Comparison of ENCODE assay signal across 8 mouse cellular contexts in the genomic region with DNA sequence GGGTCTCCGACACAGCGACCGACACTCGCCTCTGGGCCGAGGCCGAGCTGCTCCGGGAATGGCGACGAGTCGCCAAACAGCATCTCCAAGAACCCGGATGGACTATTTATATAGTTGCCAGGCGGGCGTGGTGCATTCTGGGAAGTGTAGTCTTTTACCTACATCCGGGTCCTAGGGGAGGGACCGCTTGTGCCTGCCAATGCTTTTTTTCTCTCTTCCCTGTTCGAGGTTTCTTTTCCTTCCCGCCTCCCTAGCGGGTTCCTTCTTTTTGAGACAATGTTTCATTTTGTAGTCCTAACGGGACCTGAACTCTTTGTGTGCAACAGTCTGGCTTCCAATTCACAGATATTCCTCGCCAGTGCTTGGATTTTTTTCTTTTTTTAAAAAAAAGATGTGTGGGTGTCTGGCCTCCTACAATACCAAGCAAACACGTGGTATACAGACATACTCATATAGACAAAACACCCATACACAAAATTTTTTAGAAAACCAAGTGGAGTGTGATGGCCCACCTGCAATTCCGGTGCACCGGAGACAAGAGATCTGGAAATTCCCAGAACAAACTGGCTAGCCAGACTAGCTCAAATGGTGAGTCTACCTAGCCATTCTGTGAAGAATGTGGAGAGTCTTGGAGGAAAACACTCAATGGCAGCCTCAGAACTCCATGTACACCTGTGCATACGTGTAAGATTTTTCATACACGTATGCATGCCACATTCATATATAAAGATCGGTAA. TPM values are rescaled to one million over a fixed set of nuclear protein-coding genes. Genes with fewer than 3 reads are reported as not detected.
DNase-seq lines count a peak whose midpoint lies in the region; ATAC-seq and TF ChIP-seq lines count a peak whose summit lies in the region.

A gene (minus strand): TSS at position 87 of the 737 bp plus-strand sequence.

- H3K4me3 ChIP-seq in C2C12 (ENCODE audit: insufficient read depth, poor library complexity, severe bottlenecking), result peak within 1 kb of the TSS; percentile 86
- peak within 1 kb of the TSS; percentile 99 for H3K4me3 ChIP-seq in erythroblast, embryonic 14.5 days (replicated peaks)
- peak within 1 kb of the TSS; percentile 95 for H3K4me3 ChIP-seq in heart, embryonic 12.5 days
- H3K4me3 ChIP-seq in kidney, postnatal 0 days (replicated peaks; ENCODE audit: low read depth, low read length), result peak within 1 kb of the TSS; percentile 99
- H3K4me3 ChIP-seq in liver, embryonic 11.5 days (ENCODE audit: low read depth, low read length), result peak within 1 kb of the TSS; percentile 98
- H3K4me3 ChIP-seq in stomach, embryonic 14.5 days (ENCODE audit: low read depth, low read length), result peak within 1 kb of the TSS; percentile 100

- H3K79me3 ChIP-seq in C2C12 (ENCODE audit: low read depth), result peaks cover 44% of the 10 kb centered on the region

- peaks cover 61% of the 10 kb centered on the region for H3K4me1 ChIP-seq in erythroblast, embryonic 14.5 days (ENCODE audit: control insufficient read depth)
- H3K4me1 ChIP-seq in heart, embryonic 12.5 days (replicated peaks), result peaks cover 43% of the 10 kb centered on the region
- H3K4me1 ChIP-seq in kidney, postnatal 0 days (replicated peaks; ENCODE audit: insufficient read depth, low read length), result peaks cover 15% of the 10 kb centered on the region
- peaks cover 42% of the 10 kb centered on the region for H3K4me1 ChIP-seq in liver, embryonic 11.5 days (replicated peaks; ENCODE audit: control insufficient read depth, insufficient read depth, low read length)
- peaks cover 31% of the 10 kb centered on the region for H3K4me1 ChIP-seq in stomach, embryonic 14.5 days (ENCODE audit: control insufficient read depth, insufficient read depth, low read length)

- peak within 1 kb of the TSS; percentile 78 for H3K4me2 ChIP-seq in heart, embryonic 12.5 days
- H3K4me2 ChIP-seq in kidney, postnatal 0 days (ENCODE audit: low read length), result peak within 1 kb of the TSS; percentile 80
- peak within 1 kb of the TSS; percentile 88 for H3K4me2 ChIP-seq in liver, embryonic 11.5 days
- H3K4me2 ChIP-seq in stomach, embryonic 14.5 days (replicated peaks; ENCODE audit: low read depth, low read length), result peak within 1 kb of the TSS; percentile 88

- TF ChIP-seq POLR2A in brain, embryonic 14.5 days (IDR thresholded peaks at IDR 0.05; ENCODE audit: borderline replicate concordance, extremely low read depth, insufficient read depth, insufficient read length, poor library complexity, severe bottlenecking), result peak; percentile 96; the same call in 1 of the 2 replicates

- peaks cover 47% of the 10 kb centered on the region for H3K79me2 ChIP-seq in C2C12 (ENCODE audit: control insufficient read depth, insufficient read depth)

- peak within 1 kb of the TSS; percentile 98 for H3K9ac ChIP-seq in heart, embryonic 12.5 days
- H3K9ac ChIP-seq in kidney, postnatal 0 days (ENCODE audit: low read depth, low read length), result peak within 1 kb of the TSS; percentile 99
- peak within 1 kb of the TSS; percentile 96 for H3K9ac ChIP-seq in liver, embryonic 11.5 days (ENCODE audit: low read depth, low read length)
- peak within 1 kb of the TSS; percentile 95 for H3K9ac ChIP-seq in stomach, embryonic 14.5 days (replicated peaks; ENCODE audit: low read depth, low read length)

- no peaks in the 10 kb centered on the region for H3K27me3 ChIP-seq in C2C12 (ENCODE audit: control insufficient read depth, insufficient read depth, insufficient read length)
- no peaks in the 10 kb centered on the region for H3K27me3 ChIP-seq in erythroblast, embryonic 14.5 days (ENCODE audit: control insufficient read depth)
- H3K27me3 ChIP-seq in heart, embryonic 12.5 days (replicated peaks), result no peaks in the 10 kb centered on the region
- H3K27me3 ChIP-seq in kidney, postnatal 0 days (ENCODE audit: insufficient read depth, low read length), result no peaks in the 10 kb centered on the region
- H3K27me3 ChIP-seq in liver, embryonic 11.5 days (replicated peaks; ENCODE audit: control insufficient read depth, insufficient read depth, low read length), result no peaks in the 10 kb centered on the region
- H3K27me3 ChIP-seq in stomach, embryonic 14.5 days (ENCODE audit: control insufficient read depth, insufficient read depth, low read length), result no peaks in the 10 kb centered on the region

- peaks cover 4% of the 10 kb centered on the region for H3K9me3 ChIP-seq in erythroblast, embryonic 14.5 days (ENCODE audit: control insufficient read depth, low read length)
- H3K9me3 ChIP-seq in heart, embryonic 12.5 days (replicated peaks), result 0 out of 2 replicates have a peak, but pooled peaks cover 3% of the 10 kb centered on the region
- H3K9me3 ChIP-seq in kidney, postnatal 0 days (replicated peaks; ENCODE audit: low read length), result no peaks in the 10 kb centered on the region
- no peaks in the 10 kb centered on the region for H3K9me3 ChIP-seq in liver, embryonic 11.5 days (ENCODE audit: control insufficient read depth, low read length)
- no peaks in the 10 kb centered on the region for H3K9me3 ChIP-seq in stomach, embryonic 14.5 days (ENCODE audit: control insufficient read depth, low read depth, low read length)

- peak; percentile 97 for DNase-seq in brain, embryonic 14.5 days (ENCODE audit: low read depth)
- peak; percentile 98 for DNase-seq in kidney, postnatal 0 days (ENCODE audit: low spot score)
- DNase-seq in liver, embryonic 11.5 days (ENCODE audit: low spot score), result peak; percentile 99
- DNase-seq in naive thymus-derived CD4-positive, alpha-beta T cell, adult 2 months (ENCODE audit: low read depth), result peak; percentile 97

- TF ChIP-seq CTCF in C2C12 (IDR thresholded peaks at IDR 0.05; ENCODE audit: control insufficient read depth, insufficient read depth, insufficient read length), result no peak
- TF ChIP-seq CTCF in brain, embryonic 14.5 days (IDR thresholded peaks at IDR 0.05; ENCODE audit: borderline replicate concordance, extremely low read depth, insufficient read depth, insufficient read length), result no peak
- no peak for TF ChIP-seq CTCF in kidney, postnatal 0 days (IDR thresholded peaks at IDR 0.05; ENCODE audit: low read depth)

- H3K27ac ChIP-seq in heart, embryonic 12.5 days (ENCODE audit: poor library complexity, severe bottlenecking), result peak within 1 kb of the TSS; percentile 80
- peak within 1 kb of the TSS; percentile 87 for H3K27ac ChIP-seq in kidney, postnatal 0 days
- H3K27ac ChIP-seq in liver, embryonic 11.5 days (ENCODE audit: low read depth, low read length), result peak within 1 kb of the TSS; percentile 70
- H3K27ac ChIP-seq in stomach, embryonic 14.5 days (ENCODE audit: low read length), result peak within 1 kb of the TSS; percentile 78

- ATAC-seq in heart, embryonic 12.5 days (ENCODE audit: insufficient number of reproducible peaks, low FRiP score), result peak; percentile 89
- ATAC-seq in kidney, postnatal 0 days (replicated peaks; ENCODE audit: low FRiP score, low read depth), result peak; percentile 90
- ATAC-seq in liver, embryonic 11.5 days (replicated peaks; ENCODE audit: low FRiP score), result peak; percentile 88
- ATAC-seq in stomach, embryonic 14.5 days (ENCODE audit: insufficient number of reproducible peaks, insufficient read depth, low FRiP score, low read depth), result peak; percentile 91

- peaks cover 22% of the 10 kb centered on the region for H3K36me3 ChIP-seq in C2C12 (ENCODE audit: control insufficient read depth, insufficient read depth)
- H3K36me3 ChIP-seq in erythroblast, embryonic 14.5 days (ENCODE audit: control insufficient read depth), result peaks cover 44% of the 10 kb centered on the region
- H3K36me3 ChIP-seq in heart, embryonic 12.5 days, result peaks cover 13% of the 10 kb centered on the region; the same call in 1 of the 2 replicates
- no peaks in the 10 kb centered on the region for H3K36me3 ChIP-seq in kidney, postnatal 0 days (ENCODE audit: insufficient read depth, low read length)
- H3K36me3 ChIP-seq in liver, embryonic 11.5 days (ENCODE audit: control insufficient read depth, insufficient read depth, low read length), result peaks cover 7% of the 10 kb centered on the region; the same call in 1 of the 2 replicates
- H3K36me3 ChIP-seq in stomach, embryonic 14.5 days (ENCODE audit: control insufficient read depth, insufficient read depth, low read length), result no peaks in the 10 kb centered on the region; the same call in 1 of the 2 replicates

- peak within 1 kb of the TSS; percentile 91 for H3ac ChIP-seq in C2C12 (ENCODE audit: control insufficient read depth, insufficient read length, low read depth)

- WGBS in heart, embryonic 12.5 days, result 13% methylated on average over 26 of the region's 26 CpGs
- 12% methylated on average over 26 of the region's 26 CpGs for WGBS in kidney, postnatal 0 days
- 12% methylated on average over 26 of the region's 26 CpGs for WGBS in liver, embryonic 11.5 days
- WGBS in stomach, embryonic 14.5 days, result 12% methylated on average over 26 of the region's 26 CpGs

TF ChIP-seq in C2C12, 6 proteins besides CTCF, POLR2A, EP300 and RAD21:
- TF ChIP-seq USF1 (IDR thresholded peaks at IDR 0.05; ENCODE audit: low read depth) (no peak), MYOG (IDR thresholded peaks at IDR 0.05; ENCODE audit: control insufficient read depth, extremely low read depth, insufficient read length) (no peak), MYOD1 (IDR thresholded peaks at IDR 0.05; ENCODE audit: control insufficient read depth, insufficient read length, low read depth) (no peak), MAX (IDR thresholded peaks at IDR 0.05) (no peak), CEBPB (IDR thresholded peaks at IDR 0.05; ENCODE audit: low read depth) (no peak), FOSL1 (IDR thresholded peaks at IDR 0.05; ENCODE audit: insufficient read depth, low read length, poor library complexity, severe bottlenecking) (no peak)

RNA-seq across cellular contexts. Expression of the gene that starts here (rescaled TPM):
- polyA plus RNA-seq in C2C12 (2012; fragmentation: generic; extraction: Trizol), result 194 TPM
- 200 and 220 TPM in 2 replicates for polyA plus RNA-seq in brain, embryonic 14.5 days (2012; rRNA removed)
- polyA plus RNA-seq in erythroblast, embryonic 14.5 days (2012), result 97.3 and 107 TPM in 2 replicates
- polyA plus RNA-seq in heart, embryonic 12.5 days (2016; fragmentation: Nextera tagmentation; extraction: Ambion mirVana), result 152 and 175 TPM in 2 replicates
- polyA plus RNA-seq in kidney, postnatal 0 days (2015; fragmentation: Nextera tagmentation; extraction: Ambion mirVana), result 120 and 124 TPM in 2 replicates
- 72.2 and 76.8 TPM in 2 replicates for polyA plus RNA-seq in liver, embryonic 11.5 days (2014; fragmentation: Nextera tagmentation; extraction: Ambion mirVana)
- 62.6 and 66.5 TPM in 2 replicates for polyA plus RNA-seq in stomach, embryonic 14.5 days (2014; fragmentation: Nextera tagmentation; extraction: Ambion mirVana)

Comparison
In these comparisons a context has a peak if more than half of its experiments do, and no peak if none do; other contexts are left out.
1. Peak in every context shown above with its lines: DNase-seq, ATAC-seq, H3K4me3 ChIP-seq and H3K27ac ChIP-seq.